Mouse (Mus musculus) kidney, embryonic 14.5 days (tissue): ENCODE measurements around the gene Ltbp1. TPM values are rescaled to one million over a fixed set of nuclear protein-coding genes. Genes with fewer than 3 reads are reported as not detected.
A peak's percentile ranks its signal among the peaks of the same experiment; 100 is the strongest.

Experiments used
- ATAC-seq: fragments of 200-750 bp; cut with Nextera tagmentation; 2 replicates; pipeline ENCODE4 v1.8.0; 2017; ENCODE audit warnings: moderate number of reproducible peaks, mild to moderate bottlenecking, moderate TSS enrichment, moderate library complexity; ENCODE audit not compliant: low FRiP score, low TSS enrichment
- H3K27ac ChIP-seq: fragments of 300-500 bp; sonication (generic); 2 replicates; pipeline ENCODE4 v1.5.1; 2014; ENCODE audit warnings: low read depth, mild to moderate bottlenecking, low read length, moderate library complexity, mixed read lengths
- H3K27me3 ChIP-seq: fragments of 300-500 bp; sonication (generic); 2 replicates; pipeline ENCODE4 v1.6.1; 2014; ENCODE audit warnings: mild to moderate bottlenecking, low read length; ENCODE audit not compliant: control insufficient read depth, insufficient read depth
- H3K36me3 ChIP-seq: fragments of 300-500 bp; sonication (generic); 2 replicates; pipeline ENCODE4 v1.6.1; 2014; ENCODE audit warnings: low read length, mixed read lengths; ENCODE audit not compliant: control insufficient read depth, insufficient read depth
- H3K4me1 ChIP-seq: fragments of 300-500 bp; sonication (generic); 2 replicates; pipeline ENCODE4 v1.6.1; 2014; ENCODE audit warnings: low read length, mixed read lengths; ENCODE audit not compliant: control insufficient read depth, insufficient read depth
- H3K4me2 ChIP-seq: fragments of 300-500 bp; sonication (generic); replicated peaks from 2 replicates; pipeline ENCODE4 v1.6.1; 2014; ENCODE audit warnings: low read depth, mild to moderate bottlenecking, low read length
- H3K4me3 ChIP-seq: fragments of 300-500 bp; sonication (generic); 2 replicates; pipeline ENCODE4 v1.5.1; 2014; ENCODE audit warnings: mild to moderate bottlenecking, low read length
- H3K9ac ChIP-seq: fragments of 300-500 bp; sonication (generic); 2 replicates; pipeline ENCODE4 v1.6.1; 2014; ENCODE audit warnings: low read depth, mild to moderate bottlenecking, low read length, moderate library complexity
- H3K9me3 ChIP-seq: fragments of 300-500 bp; sonication (generic); 2 replicates; pipeline ENCODE4 v1.6.1; 2016; ENCODE audit warnings: low read length; ENCODE audit not compliant: control insufficient read depth
- WGBS: fragments of 180-500 bp; shearing (Covaris S2); extraction: QIAGEN DNeasy Blood & Tissue Kit; methylation state at CpG from one replicate; pipeline ENCODE4 v1.1.7; 2014; 5-methylcytosine and 5-hydroxymethylcytosine counted together
- polyA plus RNA-seq: library from polyadenylated mRNA; unstranded; fragments of >200 nt; fragmentation: Nextera tagmentation; extraction: Ambion mirVana; gene quantifications from 2 replicates; pipeline ENCODE4 v1.2.1, GENCODE M21; 2014

Gene Ltbp1
- polyA plus RNA-seq, 1 experiment from 2014 or later = 54.7 TPM

- H3K4me1 ChIP-seq = peaks cover 11% of the 10 kb centered on the region; the same call in 1 of the 2 replicates
- H3K27ac ChIP-seq = peak overlapping the region; percentile 59; the same call in 1 of the 2 replicates
- no peak overlapping the region for H3K9ac ChIP-seq
- no peaks in the 10 kb centered on the region for H3K9me3 ChIP-seq
- ATAC-seq = peak; percentile 42; the same call in 1 of the 2 replicates
- H3K4me3 ChIP-seq = no peak overlapping the region
- 27% methylated on average over 7 of the region's 7 CpGs for WGBS
- H3K27me3 ChIP-seq = no peaks in the 10 kb centered on the region
- no peak overlapping the region for H3K4me2 ChIP-seq
- no peaks in the 10 kb centered on the region for H3K36me3 ChIP-seq
Observed at GRCm38 (mm10) chr17:75107412-75107811, 102.0 kb downstream of the Ltbp1 start.

- WGBS = 20% methylated on average over 5 of the region's 5 CpGs
Observed at GRCm38 (mm10) chr17:75107879-75108278, 102.5 kb downstream of the Ltbp1 start.

GRCm38 (mm10) chr17:75109081-75109716, 103.8 kb downstream of the Ltbp1 start:
- 46% methylated on average over 5 of the region's 5 CpGs for WGBS
- H3K36me3 ChIP-seq = no peaks in the 10 kb centered on the region

More at GRCm38 (mm10) chr17:75107879-75108278, 102.5 kb downstream of the Ltbp1 start:
- Histone ChIP-seq H3K4me3 (no peak overlapping the region), H3K4me1 (peaks cover 13% of the 10 kb centered on the region), H3K9me3 (no peaks in the 10 kb centered on the region), H3K27me3 (no peaks in the 10 kb centered on the region), H3K4me2 (no peak overlapping the region), H3K27ac (no peak overlapping the region), H3K9ac (no peak overlapping the region), H3K36me3 (no peaks in the 10 kb centered on the region)
- ATAC-seq = peak; percentile 90

GRCm38 (mm10) chr17:75110252-75111205, 105.2 kb downstream of the Ltbp1 start:
- H3K27ac ChIP-seq = no peak overlapping the region

More at GRCm38 (mm10) chr17:75109081-75109716, 103.8 kb downstream of the Ltbp1 start:
- Histone ChIP-seq H3K4me1 (peaks cover 15% of the 10 kb centered on the region), H3K9me3 (no peaks in the 10 kb centered on the region), H3K4me3 (no peak overlapping the region), H3K4me2 (no peak overlapping the region), H3K27ac (no peak overlapping the region), H3K27me3 (no peaks in the 10 kb centered on the region), H3K9ac (no peak overlapping the region)
- no peak for ATAC-seq

GRCm38 (mm10) chr17:75115594-75115993, 110.2 kb downstream of the Ltbp1 start:
- no peak overlapping the region for H3K4me3 ChIP-seq
- peaks cover 27% of the 10 kb centered on the region for H3K4me1 ChIP-seq
- H3K9ac ChIP-seq = no peak overlapping the region
- no peaks in the 10 kb centered on the region for H3K27me3 ChIP-seq
- no peak overlapping the region for H3K27ac ChIP-seq
- WGBS = 27% methylated on average over 8 of the region's 8 CpGs
- no peaks in the 10 kb centered on the region for H3K9me3 ChIP-seq
- ATAC-seq = peak; percentile 69
- no peaks in the 10 kb centered on the region for H3K36me3 ChIP-seq
- H3K4me2 ChIP-seq = no peak overlapping the region

More at GRCm38 (mm10) chr17:75110252-75111205, 105.2 kb downstream of the Ltbp1 start:
- Histone ChIP-seq H3K9ac (no peak overlapping the region), H3K27me3 (no peaks in the 10 kb centered on the region), H3K4me3 (no peak overlapping the region), H3K4me1 (peaks cover 17% of the 10 kb centered on the region), H3K9me3 (no peaks in the 10 kb centered on the region), H3K36me3 (no peaks in the 10 kb centered on the region), H3K4me2 (no peak overlapping the region)
- ATAC-seq = no peak
- 64% methylated on average over 16 of the region's 16 CpGs for WGBS

GRCm38 (mm10) chr17:75118896-75119295, 113.5 kb downstream of the Ltbp1 start:
- 79% methylated on average over 3 of the region's 3 CpGs for WGBS
- no peaks in the 10 kb centered on the region for H3K27me3 ChIP-seq
- H3K9me3 ChIP-seq = no peaks in the 10 kb centered on the region
- H3K9ac ChIP-seq = no peak overlapping the region
- no peak overlapping the region for H3K27ac ChIP-seq
- no peak overlapping the region for H3K4me3 ChIP-seq
- H3K4me1 ChIP-seq = peaks cover 21% of the 10 kb centered on the region
- no peaks in the 10 kb centered on the region for H3K36me3 ChIP-seq
- no peak for ATAC-seq
- no peak overlapping the region for H3K4me2 ChIP-seq

- no peak for ATAC-seq
- H3K27ac ChIP-seq = no peak overlapping the region
Observed at GRCm38 (mm10) chr17:75119422-75119821, 114.1 kb downstream of the Ltbp1 start.

GRCm38 (mm10) chr17:75120071-75120470, 114.7 kb downstream of the Ltbp1 start:
- WGBS = 51% methylated on average over 6 of the region's 6 CpGs
- no peak overlapping the region for H3K4me2 ChIP-seq
- no peak for ATAC-seq
- H3K9me3 ChIP-seq = no peaks in the 10 kb centered on the region
- H3K9ac ChIP-seq = no peak overlapping the region
- H3K27me3 ChIP-seq = no peaks in the 10 kb centered on the region
- no peaks in the 10 kb centered on the region for H3K36me3 ChIP-seq
- no peak overlapping the region for H3K27ac ChIP-seq
- no peak overlapping the region for H3K4me3 ChIP-seq
- H3K4me1 ChIP-seq = peaks cover 21% of the 10 kb centered on the region

More at GRCm38 (mm10) chr17:75119422-75119821, 114.1 kb downstream of the Ltbp1 start:
- Histone ChIP-seq H3K9me3 (no peaks in the 10 kb centered on the region), H3K4me1 (peaks cover 21% of the 10 kb centered on the region), H3K4me2 (no peak overlapping the region), H3K4me3 (no peak overlapping the region), H3K9ac (no peak overlapping the region), H3K36me3 (no peaks in the 10 kb centered on the region), H3K27me3 (no peaks in the 10 kb centered on the region)
- 54% methylated on average over 3 of the region's 3 CpGs for WGBS
